ENCODE assay signal across 15 mouse cellular contexts in genomic region chr7:78388101-78388500, GRCm38 (mm10).
"Had no signal": no experiment of that assay in that cellular context is flagged by ENCODE, and none has a peak within 500 bp of the region (broad histone marks: within the 10 kb centered on the region; RNA-seq: fewer than 3 reads in every experiment).

No protein-coding gene starts in this region.

- ATAC-seq: lung, postnatal 0 days had no signal

- H3K9ac ChIP-seq: liver, embryonic 13.5 days; lung, embryonic 14.5 days; neural tube, embryonic 12.5 days; neural tube, embryonic 15.5 days had no signal

- H3K4me3 ChIP-seq: left cerebral cortex, adult 2 months; liver, embryonic 13.5 days; neural tube, embryonic 12.5 days; neural tube, embryonic 15.5 days had no signal

- H3K9me3 ChIP-seq: neural tube, embryonic 12.5 days; neural tube, embryonic 15.5 days had no signal

- H3K4me2 ChIP-seq: liver, embryonic 13.5 days; lung, embryonic 14.5 days; neural tube, embryonic 12.5 days; neural tube, embryonic 15.5 days had no signal

- H3K36me3 ChIP-seq: liver, embryonic 13.5 days; neural tube, embryonic 12.5 days; neural tube, embryonic 15.5 days had no signal

- H3K27ac ChIP-seq: left cerebral cortex, adult 2 months; liver, embryonic 13.5 days; macrophage; neural tube, embryonic 12.5 days; neural tube, embryonic 15.5 days had no signal

- DNase-seq: kidney, adult 18-20 months; kidney, adult 9 months; kidney, postnatal 14 days; kidney, postnatal 4 days; layer of hippocampus, adult 9-11 months; layer of hippocampus, postnatal 36 days; liver, embryonic 13.5 days; lung, embryonic 14.5 days; thymus, adult 18-20 months; thymus, postnatal 36 days had no signal

- H3K27me3 ChIP-seq: liver, embryonic 13.5 days; neural tube, embryonic 12.5 days; neural tube, embryonic 15.5 days had no signal

- H3K4me1 ChIP-seq: liver, embryonic 13.5 days; neural tube, embryonic 12.5 days; neural tube, embryonic 15.5 days had no signal
